Mouse (Mus musculus): ENCODE measurements at regions not wholly inside any gene's neighbourhood (a gene's known extent, or its start where the extent isn't known, plus 50 kb on each side); places are given as distances from the start of the nearest gene placed in this dataset.
"Not testable (repeated sequence)": the region's sequence is repeated elsewhere in the genome, so short reads cannot be mapped to it uniquely, and the experiment has no call there.

GRCm38 (mm10) chr2:160507816-160508564, 137.7 kb upstream of the Top1 start:
- no peak for ATAC-seq

GRCm38 (mm10) chr2:160510159-160510558, 135.5 kb upstream of the Top1 start:
- no peak for ATAC-seq

- ATAC-seq, result no peak
Observed at GRCm38 (mm10) chr2:160510635-160511421, 134.9 kb upstream of the Top1 start.

- ATAC-seq, result no peak
Observed at GRCm38 (mm10) chr2:160515621-160516020, 130.1 kb upstream of the Top1 start.

GRCm38 (mm10) chr2:160516526-160516925, 129.2 kb upstream of the Top1 start:
- ATAC-seq, result no peak

GRCm38 (mm10) chr2:160525301-160526205, 120.1 kb upstream of the Top1 start:
- ATAC-seq, result no peak

- no peak for ATAC-seq
Observed at GRCm38 (mm10) chr2:160526377-160527125, 119.1 kb upstream of the Top1 start.

- no peak for ATAC-seq
Observed at GRCm38 (mm10) chr2:160529306-160529705, 116.4 kb upstream of the Top1 start.

GRCm38 (mm10) chr2:160530377-160530776, 115.3 kb upstream of the Top1 start:
- no peak for ATAC-seq

GRCm38 (mm10) chr2:160537319-160537719, 108.4 kb upstream of the Top1 start:
- ATAC-seq, result no peak

GRCm38 (mm10) chr2:160545527-160545926, 100.2 kb upstream of the Top1 start:
- ATAC-seq, result no peak

- ATAC-seq, result no peak
Observed at GRCm38 (mm10) chr2:160552121-160552669, 93.5 kb upstream of the Top1 start.

- ATAC-seq, result no peak
Observed at GRCm38 (mm10) chr2:160561711-160562110, 84.0 kb upstream of the Top1 start.

- no peak for ATAC-seq
Observed at GRCm38 (mm10) chr2:160567813-160568212, 77.9 kb upstream of the Top1 start.

- no peak for ATAC-seq
Observed at GRCm38 (mm10) chr2:160569496-160569895, 76.2 kb upstream of the Top1 start.

- ATAC-seq, result no peak
Observed at GRCm38 (mm10) chr2:160578384-160579320, 67.0 kb upstream of the Top1 start.

- no peak for ATAC-seq
Observed at GRCm38 (mm10) chr2:160580250-160580649, 65.4 kb upstream of the Top1 start.

GRCm38 (mm10) chr2:160581029-160581428, 64.7 kb upstream of the Top1 start:
- ATAC-seq, result no peak

GRCm38 (mm10) chr2:160583034-160583433, 62.7 kb upstream of the Top1 start:
- not testable (repeated sequence) for ATAC-seq

- ATAC-seq, result no peak
Observed at GRCm38 (mm10) chr2:160583506-160583905, 62.2 kb upstream of the Top1 start.

GRCm38 (mm10) chr2:160584568-160584967, 61.1 kb upstream of the Top1 start:
- ATAC-seq, result no peak

Measured in inflammation-experienced regulatory T-cells, adult 6 months (primary cell).